Comparison of ENCODE assay signal across 8 mouse cellular contexts in genomic region chr1:184771202-184771890, GRCm38 (mm10). TPM values are rescaled to one million over a fixed set of nuclear protein-coding genes. Genes with fewer than 3 reads are reported as not detected.
DNase-seq lines count a peak whose midpoint lies in the region; ATAC-seq and TF ChIP-seq lines count a peak whose summit lies in the region.

No protein-coding gene starts in this region.

- no peak overlapping the region for H3K27ac ChIP-seq in forebrain, embryonic 12.5 days
- H3K27ac ChIP-seq in heart, postnatal 0 days (ENCODE audit: low read depth): peak overlapping the region; percentile 50
- H3K27ac ChIP-seq in liver, postnatal 0 days (ENCODE audit: low read depth): 0 out of 2 replicates have a peak overlapping the region, but pooled peaks have one; percentile 30
- no peak overlapping the region for H3K27ac ChIP-seq in neural tube, embryonic 15.5 days (replicated peaks)

- no peaks in the 10 kb centered on the region for H3K9me3 ChIP-seq in forebrain, embryonic 12.5 days
- no peaks in the 10 kb centered on the region for H3K9me3 ChIP-seq in heart, postnatal 0 days (replicated peaks; ENCODE audit: control insufficient read depth, low read length)
- no peaks in the 10 kb centered on the region for H3K9me3 ChIP-seq in liver, postnatal 0 days (ENCODE audit: low read length)
- H3K9me3 ChIP-seq in neural tube, embryonic 15.5 days (replicated peaks): no peaks in the 10 kb centered on the region

- H3K4me3 ChIP-seq in forebrain, embryonic 12.5 days (replicated peaks): no peak overlapping the region
- H3K4me3 ChIP-seq in heart, postnatal 0 days (ENCODE audit: low read depth, low read length): no peak overlapping the region
- H3K4me3 ChIP-seq in liver, postnatal 0 days (ENCODE audit: low read depth, low read length): no peak overlapping the region
- H3K4me3 ChIP-seq in neural tube, embryonic 15.5 days (replicated peaks): no peak overlapping the region

- no peak overlapping the region for H3K9ac ChIP-seq in forebrain, embryonic 12.5 days
- H3K9ac ChIP-seq in heart, postnatal 0 days (replicated peaks; ENCODE audit: low read depth, low read length): no peak overlapping the region
- no peak overlapping the region for H3K9ac ChIP-seq in liver, postnatal 0 days (replicated peaks)
- no peak overlapping the region for H3K9ac ChIP-seq in neural tube, embryonic 15.5 days (replicated peaks)

- H3K4me2 ChIP-seq in forebrain, embryonic 12.5 days: peak overlapping the region; percentile 15; the same call in 1 of the 2 replicates
- H3K4me2 ChIP-seq in heart, postnatal 0 days (ENCODE audit: low read depth, low read length): peak overlapping the region; percentile 48
- H3K4me2 ChIP-seq in liver, postnatal 0 days (ENCODE audit: low read depth, low read length): peak overlapping the region; percentile 47; the same call in 1 of the 2 replicates
- H3K4me2 ChIP-seq in neural tube, embryonic 15.5 days: peak overlapping the region; percentile 24; the same call in 1 of the 2 replicates

- TF ChIP-seq EP300 in heart, postnatal 0 days (IDR thresholded peaks at IDR 0.05; ENCODE audit: low read depth): no peak
- no peak for TF ChIP-seq EP300 in liver, postnatal 0 days (IDR thresholded peaks at IDR 0.05; ENCODE audit: low read depth)

- WGBS in forebrain, embryonic 12.5 days: 27% methylated on average over 18 of the region's 18 CpGs
- 5% methylated on average over 18 of the region's 18 CpGs for WGBS in heart, postnatal 0 days
- 8% methylated on average over 18 of the region's 18 CpGs for WGBS in liver, postnatal 0 days (ENCODE audit: insufficient replicate concordance)
- 28% methylated on average over 18 of the region's 18 CpGs for WGBS in neural tube, embryonic 15.5 days

- peak; percentile 59 to 67 for DNase-seq in CD8-positive naive resting alpha-beta T cell, adult 2 months (ENCODE audit: low read depth in 2 of 2, low spot score in 2 of 2)
- DNase-seq in c-Kit-positive CD71-positive TER-119-negative erythroid progenitor cells, embryonic 14.5 days (ENCODE audit: low read depth): peak; percentile 42
- peak; percentile 60 for DNase-seq in heart, postnatal 0 days (ENCODE audit: low spot score)
- DNase-seq in kidney, postnatal 36 days: peak; percentile 70 to 93
- peak; percentile 86 for DNase-seq in liver, postnatal 0 days
- peak; percentile 79 for DNase-seq in testis, postnatal 14 days (ENCODE audit: low spot score)

- H3K27me3 ChIP-seq in forebrain, embryonic 12.5 days: peaks cover 13% of the 10 kb centered on the region; the same call in 1 of the 2 replicates
- no peaks in the 10 kb centered on the region for H3K27me3 ChIP-seq in heart, postnatal 0 days (ENCODE audit: control insufficient read depth, insufficient read depth, low read length)
- no peaks in the 10 kb centered on the region for H3K27me3 ChIP-seq in liver, postnatal 0 days (ENCODE audit: insufficient read depth, low read length)
- H3K27me3 ChIP-seq in neural tube, embryonic 15.5 days (replicated peaks): no peaks in the 10 kb centered on the region

- peak; percentile 44; the same call in 1 of the 2 replicates for ATAC-seq in forebrain, embryonic 12.5 days (ENCODE audit: low FRiP score)
- ATAC-seq in heart, postnatal 0 days (ENCODE audit: insufficient read depth, low read depth): peak; percentile 86
- ATAC-seq in liver, postnatal 0 days: peak; percentile 66
- ATAC-seq in neural tube, embryonic 15.5 days (ENCODE audit: low FRiP score): no peak

- peaks cover 4% of the 10 kb centered on the region; the same call in 1 of the 2 replicates for H3K4me1 ChIP-seq in forebrain, embryonic 12.5 days
- H3K4me1 ChIP-seq in heart, postnatal 0 days (ENCODE audit: control insufficient read depth, insufficient read depth): no peaks in the 10 kb centered on the region
- H3K4me1 ChIP-seq in liver, postnatal 0 days (ENCODE audit: insufficient read depth): 0 out of 2 replicates have a peak, but pooled peaks cover 7% of the 10 kb centered on the region
- H3K4me1 ChIP-seq in neural tube, embryonic 15.5 days: no peaks in the 10 kb centered on the region

- no peaks in the 10 kb centered on the region for H3K36me3 ChIP-seq in forebrain, embryonic 12.5 days (replicated peaks)
- no peaks in the 10 kb centered on the region for H3K36me3 ChIP-seq in heart, postnatal 0 days (replicated peaks; ENCODE audit: control insufficient read depth, insufficient read depth, low read length)
- H3K36me3 ChIP-seq in liver, postnatal 0 days (replicated peaks; ENCODE audit: insufficient read depth, low read length): no peaks in the 10 kb centered on the region
- no peaks in the 10 kb centered on the region for H3K36me3 ChIP-seq in neural tube, embryonic 15.5 days

- peak; percentile 79 for TF ChIP-seq CTCF in heart, postnatal 0 days (IDR thresholded peaks at IDR 0.05; ENCODE audit: low read depth)
- TF ChIP-seq CTCF in liver, postnatal 0 days (IDR thresholded peaks at IDR 0.05; ENCODE audit: low read depth): peak; percentile 85

RNA-seq across cellular contexts. Expression of gene Hlx, which starts 38.9 kb away (rescaled TPM):
- polyA plus RNA-seq in forebrain, embryonic 12.5 days (2016; fragmentation: Nextera tagmentation; extraction: Ambion mirVana): 2.7 and 3.1 TPM in 2 replicates
- total RNA-seq in heart, postnatal 0 days (2014; rRNA removed; ENCODE audit: low replicate concordance): 7.0 and 14.0 TPM in 2 replicates
- polyA plus RNA-seq in heart, postnatal 0 days (2015; fragmentation: Nextera tagmentation; extraction: Ambion mirVana): 8.1 and 10.0 TPM in 2 replicates
- 8.3 and 9.7 TPM in 2 replicates for polyA plus RNA-seq in liver, postnatal 0 days (2015; fragmentation: Nextera tagmentation; extraction: Ambion mirVana)
- 2.6 and 7.9 TPM in 2 replicates for polyA plus RNA-seq in neural tube, embryonic 15.5 days (2015; fragmentation: Nextera tagmentation; extraction: Ambion mirVana)

RNA-seq across cellular contexts. Expression of gene Marc1, which starts 39.8 kb away (rescaled TPM):
- polyA plus RNA-seq in forebrain, embryonic 12.5 days (2016; fragmentation: Nextera tagmentation; extraction: Ambion mirVana): 0.11 TPM in 1 of 2 replicates, not detected in the other
- not detected in 2 replicates for total RNA-seq in heart, postnatal 0 days (2014; rRNA removed; ENCODE audit: low replicate concordance)
- polyA plus RNA-seq in heart, postnatal 0 days (2015; fragmentation: Nextera tagmentation; extraction: Ambion mirVana): not detected in 2 replicates
- 204 and 234 TPM in 2 replicates for polyA plus RNA-seq in liver, postnatal 0 days (2015; fragmentation: Nextera tagmentation; extraction: Ambion mirVana)
- polyA plus RNA-seq in neural tube, embryonic 15.5 days (2015; fragmentation: Nextera tagmentation; extraction: Ambion mirVana): 0.36 TPM in 1 of 2 replicates, not detected in the other

Comparison
In these comparisons a context has a peak if more than half of its experiments do, and no peak if none do; other contexts are left out.
1. H3K27ac ChIP-seq: peak in heart, postnatal 0 days (single experiment) and liver, postnatal 0 days (single experiment); none in forebrain, embryonic 12.5 days (single experiment) and neural tube, embryonic 15.5 days (single experiment).
2. RNA of gene Marc1, which starts 39.8 kb away (polyA plus RNA-seq): 204 to 234 TPM in liver, postnatal 0 days; 0.36 TPM in neural tube, embryonic 15.5 days, 0.11 TPM in forebrain, embryonic 12.5 days and not detected in heart, postnatal 0 days; every median in the first group is over 100 times any median in the second.
3. Peak in every context shown above with its lines, with median percentiles within 50 percentile points of each other: DNase-seq and H3K4me2 ChIP-seq.